Mouse (Mus musculus) liver, embryonic 11.5 days (tissue): ENCODE measurements at regions not wholly inside any gene's neighbourhood (a gene's known extent, or its start where the extent isn't known, plus 50 kb on each side); places are given as distances from the start of the nearest gene placed in this dataset.

Source experiments
- ATAC-seq: fragments of 200-750 bp; cut with Nextera tagmentation; replicated peaks from 2 replicates; pipeline ENCODE4 v1.8.0; 2017; ENCODE audit warnings: moderate number of reproducible peaks, mild to moderate bottlenecking, moderate TSS enrichment, moderate library complexity; ENCODE audit not compliant: low FRiP score
- DNase-seq: peaks from one replicate; pipeline ENCODE4 v3.0.0-alpha.2; 2017; ENCODE audit warnings: low spot score
- H3K27ac ChIP-seq: fragments of 300-500 bp; sonication (generic); 2 replicates; pipeline ENCODE4 v1.5.1; 2014; ENCODE audit warnings: mild to moderate bottlenecking, low read depth, low read length, control low read depth
- H3K27me3 ChIP-seq: fragments of 300-500 bp; sonication (generic); replicated peaks from 2 replicates; pipeline ENCODE4 v1.6.1; 2014; ENCODE audit warnings: low read length, mixed read lengths; ENCODE audit not compliant: control insufficient read depth, insufficient read depth
- H3K36me3 ChIP-seq: fragments of 300-500 bp; sonication (generic); 2 replicates; pipeline ENCODE4 v1.6.1; 2014; ENCODE audit warnings: mild to moderate bottlenecking, low read length, moderate library complexity, mixed read lengths; ENCODE audit not compliant: control insufficient read depth, insufficient read depth
- H3K4me1 ChIP-seq: fragments of 300-500 bp; sonication (generic); replicated peaks from 2 replicates; pipeline ENCODE4 v1.6.1; 2014; ENCODE audit warnings: low read length, mixed read lengths; ENCODE audit not compliant: control insufficient read depth, insufficient read depth
- H3K4me2 ChIP-seq: fragments of 300-500 bp; sonication (generic); 2 replicates; pipeline ENCODE4 v1.6.1; 2014; ENCODE audit warnings: mild to moderate bottlenecking, control low read depth, moderate library complexity
- H3K4me3 ChIP-seq: fragments of 300-500 bp; sonication (generic); 2 replicates; pipeline ENCODE4 v1.5.1; 2014; ENCODE audit warnings: low read depth, low read length, control low read depth
- H3K9ac ChIP-seq: fragments of 300-500 bp; sonication (generic); 2 replicates; pipeline ENCODE4 v1.6.1; 2014; ENCODE audit warnings: low read depth, low read length, control low read depth
- H3K9me3 ChIP-seq: fragments of 300-500 bp; sonication (generic); 2 replicates; pipeline ENCODE4 v1.6.1; 2016; ENCODE audit warnings: low read length, inconsistent platforms, mixed read lengths; ENCODE audit not compliant: control insufficient read depth
- whole genome bisulfite sequencing: fragments of 180-500 bp; shearing (Covaris S2); extraction: QIAGEN DNeasy Blood & Tissue Kit; methylation state at CpG from one replicate; pipeline ENCODE4 v1.1.7; 2014; 5-methylcytosine and 5-hydroxymethylcytosine counted together

- 73% methylated on average over 7 of the region's 7 CpGs for WGBS
- Histone ChIP-seq H3K9me3 (no peaks in the 10 kb centered on the region), H3K9ac (no peak overlapping the region), H3K4me2 (no peak overlapping the region), H3K36me3 (no peaks in the 10 kb centered on the region), H3K4me1 (no peaks in the 10 kb centered on the region), H3K4me3 (no peak overlapping the region), H3K27ac (no peak overlapping the region), H3K27me3 (no peaks in the 10 kb centered on the region)
- ATAC-seq (no peak), DNase-seq (no peak)
Measured at GRCm38 (mm10) chr3:129386522-129386921, 54.0 kb upstream of the Enpep start.

GRCm38 (mm10) chr3:129390506-129390905 lies 58.0 kb upstream of the Enpep start:
- Histone ChIP-seq H3K27me3 (no peaks in the 10 kb centered on the region), H3K4me2 (no peak overlapping the region), H3K27ac (no peak overlapping the region), H3K9ac (no peak overlapping the region), H3K9me3 (no peaks in the 10 kb centered on the region), H3K36me3 (no peaks in the 10 kb centered on the region), H3K4me3 (no peak overlapping the region), H3K4me1 (no peaks in the 10 kb centered on the region)
- DNase-seq (no peak), ATAC-seq (no peak)
- WGBS, result 94% methylated on average over 11 of the region's 11 CpGs

DNA sequence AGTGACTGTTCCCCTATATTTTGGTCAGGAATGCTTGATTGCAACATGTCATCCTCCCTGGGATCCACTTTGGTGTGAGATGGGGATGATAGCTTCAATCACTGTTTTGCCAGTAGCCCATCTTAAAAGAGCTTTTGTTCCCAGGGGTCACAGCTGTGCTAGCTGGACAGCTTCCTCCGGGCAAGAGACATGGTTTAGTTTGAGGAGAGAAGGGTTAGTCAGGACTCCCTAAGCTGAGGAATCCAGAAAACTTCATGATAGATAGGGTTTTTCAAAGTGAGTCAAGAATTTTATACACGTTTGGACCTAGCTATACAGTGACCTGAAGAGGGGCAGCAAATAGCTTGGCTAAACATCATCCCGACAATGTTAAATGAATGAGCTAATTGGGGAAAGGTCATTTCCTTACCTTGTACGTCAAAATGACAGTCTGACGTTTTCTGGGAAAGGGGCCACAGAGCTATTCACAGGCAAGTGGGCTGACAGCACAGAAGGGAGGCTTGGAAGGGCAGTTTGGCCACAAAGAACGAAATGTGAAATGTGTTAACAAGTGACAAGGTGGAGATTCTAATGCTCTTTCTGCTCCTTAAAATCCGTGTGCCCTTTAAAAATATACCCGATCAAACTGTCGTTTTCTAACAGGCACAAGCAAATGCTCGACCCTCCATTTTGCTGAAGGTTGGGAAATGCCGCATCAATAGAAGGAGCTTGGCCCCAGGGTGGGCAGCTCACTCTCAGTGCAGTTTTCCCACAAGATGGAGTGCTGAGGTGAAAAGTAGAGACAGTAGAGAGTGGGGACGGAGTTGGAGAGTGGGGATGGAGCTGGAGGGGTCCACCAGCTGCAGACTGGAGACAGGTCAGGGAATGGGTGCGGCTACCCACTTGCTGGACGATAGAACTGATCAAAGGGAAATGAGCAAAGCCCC lies 59.6 kb upstream of the Enpep start:
- no peaks in the 10 kb centered on the region for H3K4me1 ChIP-seq
- no peaks in the 10 kb centered on the region for H3K27me3 ChIP-seq
- DNase-seq (no peak), ATAC-seq (no peak)
- WGBS, result 59% methylated on average over 14 of the region's 14 CpGs
- H3K36me3 ChIP-seq, result no peaks in the 10 kb centered on the region
- no peak overlapping the region for H3K9ac ChIP-seq
- no peak overlapping the region for H3K4me3 ChIP-seq
- H3K27ac ChIP-seq, result no peak overlapping the region
- H3K4me2 ChIP-seq, result no peak overlapping the region
- no peaks in the 10 kb centered on the region for H3K9me3 ChIP-seq

DNA sequence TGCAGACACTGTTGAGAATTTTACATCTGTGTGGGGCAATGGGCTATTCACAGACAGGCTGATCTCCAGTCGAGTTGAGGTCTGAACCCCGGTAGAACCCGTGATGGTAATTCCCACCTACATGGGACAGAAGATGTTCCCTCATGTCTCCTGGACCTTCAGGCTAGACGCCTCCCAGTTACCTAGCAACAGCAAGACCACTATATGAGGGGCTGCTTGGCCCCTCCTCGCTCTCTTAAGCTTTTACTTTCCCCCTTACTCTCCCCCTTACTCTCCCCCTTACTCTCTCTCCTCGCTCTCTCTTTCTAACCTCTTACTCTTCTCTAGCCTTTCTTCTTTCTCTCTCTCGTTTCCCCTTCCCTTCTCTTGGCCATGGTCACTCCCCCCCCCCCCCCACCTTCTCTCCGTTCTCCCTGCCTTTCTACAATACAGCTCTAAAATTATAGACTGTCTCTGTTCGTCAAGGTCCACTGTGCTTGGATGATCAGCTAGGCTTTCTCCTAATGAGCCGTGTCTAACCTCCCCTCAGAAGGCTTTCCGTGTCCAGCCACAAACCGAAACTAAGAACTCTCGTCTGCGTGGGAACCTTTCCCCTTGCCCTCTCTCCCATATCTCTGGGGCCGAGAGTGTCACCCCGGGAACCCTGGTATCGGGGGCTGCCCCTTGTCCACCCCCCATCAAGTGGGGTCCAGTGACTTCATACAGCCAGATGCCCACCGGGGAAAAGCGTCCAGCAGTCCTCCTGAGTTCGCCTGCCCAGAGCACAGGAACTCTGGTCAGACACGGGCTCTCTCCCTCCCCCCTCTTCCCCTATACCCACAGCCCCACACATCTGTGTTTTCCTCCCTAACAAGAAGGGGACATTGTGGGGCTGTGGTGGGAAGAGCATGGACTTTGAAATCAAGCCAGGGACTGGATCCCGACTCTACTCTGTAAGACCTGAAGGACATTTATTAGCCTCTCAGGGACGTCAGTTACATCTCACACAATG lies 60.6 kb upstream of the Enpep start:
- Histone ChIP-seq H3K4me3 (no peak overlapping the region), H3K36me3 (no peaks in the 10 kb centered on the region), H3K27ac (no peak overlapping the region), H3K9ac (no peak overlapping the region), H3K27me3 (no peaks in the 10 kb centered on the region), H3K4me1 (no peaks in the 10 kb centered on the region), H3K9me3 (no peaks in the 10 kb centered on the region), H3K4me2 (no peak overlapping the region)
- ATAC-seq (no peak), DNase-seq (no peak)
- WGBS, result 77% methylated on average over 23 of the region's 23 CpGs

DNA sequence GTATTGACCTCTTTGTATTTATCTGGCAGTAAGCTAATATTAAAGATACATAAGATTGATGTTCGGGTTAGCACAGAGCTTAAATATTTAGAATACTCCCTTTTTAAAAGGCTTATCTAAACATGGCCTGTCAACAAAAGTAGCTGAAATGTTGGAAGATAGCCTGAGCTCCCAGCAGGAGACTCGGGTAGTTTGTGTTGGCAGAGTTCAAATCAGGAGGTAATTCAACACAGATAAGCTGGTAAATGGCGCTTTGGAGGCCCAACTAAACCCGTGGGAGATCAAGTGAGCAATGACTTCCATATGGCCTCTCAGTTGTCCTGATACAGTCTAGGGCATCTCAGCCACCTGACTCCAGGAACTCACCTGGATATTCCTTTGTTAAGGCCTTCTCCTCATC lies 65.0 kb upstream of the Enpep start:
- 40% methylated on average over 4 of the region's 4 CpGs for WGBS
- H3K27me3 ChIP-seq, result no peaks in the 10 kb centered on the region
- no peak overlapping the region for H3K9ac ChIP-seq
- H3K4me1 ChIP-seq, result no peaks in the 10 kb centered on the region
- ATAC-seq, result no peak
- H3K4me3 ChIP-seq, result no peak overlapping the region
- no peaks in the 10 kb centered on the region for H3K36me3 ChIP-seq
- H3K9me3 ChIP-seq, result no peaks in the 10 kb centered on the region
- no peak overlapping the region for H3K4me2 ChIP-seq
- H3K27ac ChIP-seq, result no peak overlapping the region
- no peak for DNase-seq

DNA sequence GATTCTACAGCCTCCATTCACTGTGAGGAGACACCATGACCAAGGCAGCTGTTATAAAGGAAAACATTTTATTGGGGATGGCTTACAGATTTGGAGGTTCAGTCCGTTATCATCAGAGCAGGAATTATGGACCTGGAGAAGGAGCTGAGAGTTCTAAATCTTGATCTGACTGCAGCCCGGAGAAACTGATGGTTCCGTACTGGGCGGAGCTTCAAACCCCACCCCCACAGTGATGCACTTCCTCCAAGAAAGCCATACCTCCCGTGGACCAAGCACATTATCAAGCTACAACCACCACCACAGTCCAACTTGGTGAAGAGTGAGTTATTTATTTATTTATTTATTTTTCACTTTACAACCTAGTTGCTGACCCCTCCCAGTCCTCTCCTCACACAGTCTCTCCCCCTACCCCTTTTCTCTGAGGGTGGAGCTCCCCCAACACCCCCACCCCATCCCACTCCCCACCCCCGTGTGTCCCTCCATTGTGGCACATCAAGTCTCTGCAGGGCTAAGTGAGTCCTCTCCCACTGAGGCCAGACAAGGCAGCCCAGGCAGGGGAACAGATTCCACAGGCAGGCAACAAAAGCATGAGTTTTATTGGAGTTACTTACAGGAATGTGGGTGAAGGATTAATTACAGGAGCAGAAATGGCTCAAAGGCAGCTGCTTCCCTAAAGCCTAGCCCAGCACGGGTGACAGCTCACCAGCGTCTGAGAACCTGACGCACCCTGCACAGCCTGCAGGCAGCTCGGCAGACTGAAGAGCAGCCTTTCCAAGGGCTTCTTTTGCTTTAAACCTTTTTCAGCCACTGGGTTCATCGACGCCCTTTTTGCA lies 67.8 kb upstream of the Enpep start:
- DNase-seq (no peak), ATAC-seq (no peak)
- Histone ChIP-seq H3K27me3 (no peaks in the 10 kb centered on the region), H3K4me1 (no peaks in the 10 kb centered on the region), H3K4me2 (no peak overlapping the region), H3K36me3 (no peaks in the 10 kb centered on the region), H3K9me3 (no peaks in the 10 kb centered on the region), H3K4me3 (no peak overlapping the region), H3K9ac (no peak overlapping the region), H3K27ac (no peak overlapping the region)
- WGBS, result 77% methylated on average over 12 of the region's 12 CpGs

DNA sequence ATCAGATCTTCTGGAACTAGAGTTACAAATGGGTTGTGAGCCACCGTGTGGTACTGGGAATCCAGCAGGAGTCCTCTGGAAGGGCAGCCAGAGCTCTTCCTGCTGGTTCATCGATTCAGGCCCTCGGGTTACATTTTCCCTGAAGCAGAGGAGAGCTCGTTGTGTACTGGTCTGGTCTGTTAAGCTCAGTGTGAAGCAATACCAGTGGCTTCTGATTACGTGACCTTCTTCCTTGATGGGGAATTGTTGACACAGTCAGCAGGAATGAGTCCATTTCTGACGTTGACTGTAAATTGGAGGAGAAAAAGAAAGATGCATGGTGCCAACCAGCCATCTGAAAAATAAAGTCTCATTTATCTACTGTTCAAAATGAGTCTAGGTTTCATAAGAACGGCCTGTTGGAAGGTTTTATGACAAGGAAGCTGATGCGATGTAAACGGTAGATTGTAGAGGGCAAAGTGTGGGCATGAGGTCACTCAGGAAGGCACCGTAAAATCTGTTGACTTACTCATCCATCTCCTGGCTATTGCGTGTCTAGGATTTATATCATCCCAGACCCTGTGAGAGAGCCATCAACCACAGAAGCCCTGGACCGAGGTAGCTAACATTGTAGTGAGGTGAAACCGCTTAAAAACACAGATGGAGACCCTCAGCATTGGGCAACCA lies 79.0 kb upstream of the Enpep start:
- H3K27me3 ChIP-seq, result no peaks in the 10 kb centered on the region
- no peak overlapping the region for H3K27ac ChIP-seq
- no peak for DNase-seq
- H3K4me3 ChIP-seq, result no peak overlapping the region
- no peak overlapping the region for H3K4me2 ChIP-seq
- no peaks in the 10 kb centered on the region for H3K9me3 ChIP-seq
- ATAC-seq, result no peak
- 87% methylated on average over 13 of the region's 13 CpGs for whole genome bisulfite sequencing
- H3K4me1 ChIP-seq, result no peaks in the 10 kb centered on the region
- H3K9ac ChIP-seq, result no peak overlapping the region
- H3K36me3 ChIP-seq, result no peaks in the 10 kb centered on the region
